Mouse (Mus musculus) left cerebral cortex, postnatal 4 days (tissue): Measurements from ENCODE around the gene Tcp10c. TPM values are rescaled to one million over a fixed set of nuclear protein-coding genes. Genes with fewer than 3 reads are reported as not detected.
A peak's percentile ranks its signal among the peaks of the same experiment; 100 is the strongest.
"Not testable (repeated sequence)": the region's sequence is repeated elsewhere in the genome, so short reads cannot be mapped to it uniquely, and the experiment has no call there.

ENCODE experiments used
- DNase-seq: peaks from one replicate; pipeline ENCODE4 v3.0.0-alpha.2; 2022
- intact Hi-C: fragments of 180-260 bp; cut with DNase I; formaldehyde crosslinking; loops from one replicate; pipeline ENCODE4 v1.15.1; 2025
- total RNA-seq, 2 experiments: library from RNA; stranded (reverse); gene quantifications; 2 replicates each; pipeline ENCODE4 v1.2.3; 2021

Gene Tcp10c
- total RNA-seq, 2 experiments from 2014 or later: not detected

- intact Hi-C loops, DNase-seq: not testable (repeated sequence)
Observed at GRCm38 (mm10) chr17:13379951-13380615, 25.7 kb downstream of the Tcp10c start.

- intact Hi-C loops, DNase-seq: not testable (repeated sequence)
Observed at GRCm38 (mm10) chr17:13381286-13381685, 26.9 kb downstream of the Tcp10c start.

GRCm38 (mm10) chr17:13391020-13391419 is 36.6 kb downstream of the Tcp10c start:
- DNase-seq, intact Hi-C loops: not testable (repeated sequence)

- intact Hi-C loops, DNase-seq: not testable (repeated sequence)
Observed at GRCm38 (mm10) chr17:13399961-13400360, 45.6 kb downstream of the Tcp10c start.

GRCm38 (mm10) chr17:13402118-13402517 is 47.7 kb downstream of the Tcp10c start:
- intact Hi-C loops, DNase-seq: not testable (repeated sequence)

GRCm38 (mm10) chr17:13403527-13404131 is 49.3 kb downstream of the Tcp10c start:
- DNase-seq, intact Hi-C loops: not testable (repeated sequence)

- DNase-seq, intact Hi-C loops: not testable (repeated sequence)
Observed at GRCm38 (mm10) chr17:13406023-13406422, 51.7 kb downstream of the Tcp10c start.

GRCm38 (mm10) chr17:13406701-13407100 is 52.3 kb downstream of the Tcp10c start:
- intact Hi-C loops, DNase-seq: not testable (repeated sequence)

- intact Hi-C loops, DNase-seq: not testable (repeated sequence)
Observed at GRCm38 (mm10) chr17:13407621-13408256, 53.4 kb downstream of the Tcp10c start.

GRCm38 (mm10) chr17:13408257-13408633 is 53.9 kb downstream of the Tcp10c start:
- DNase-seq, intact Hi-C loops: not testable (repeated sequence)

GRCm38 (mm10) chr17:13421022-13421591 is 66.7 kb downstream of the Tcp10c start:
- intact Hi-C loops, DNase-seq: not testable (repeated sequence)

- DNase-seq, intact Hi-C loops: not testable (repeated sequence)
Observed at GRCm38 (mm10) chr17:13422638-13423037, 68.3 kb downstream of the Tcp10c start.

GRCm38 (mm10) chr17:13423373-13424024 is 69.1 kb downstream of the Tcp10c start:
- intact Hi-C loops: not testable (repeated sequence)
- peak; percentile 32 for DNase-seq

- DNase-seq, intact Hi-C loops: not testable (repeated sequence)
Observed at GRCm38 (mm10) chr17:13424321-13424720, 69.9 kb downstream of the Tcp10c start.

GRCm38 (mm10) chr17:13425694-13426093 is 71.3 kb downstream of the Tcp10c start:
- not testable (repeated sequence) for DNase-seq

GRCm38 (mm10) chr17:13426508-13426907 is 72.1 kb downstream of the Tcp10c start:
- intact Hi-C loops, DNase-seq: not testable (repeated sequence)

More at GRCm38 (mm10) chr17:13425694-13426093, 71.3 kb downstream of the Tcp10c start:
- intact Hi-C loops: not testable (repeated sequence)

Other genes with a start within 250 kb of the Tcp10c start
- under 1 TPM; 0.22 to 0.24 TPM for gene Unc93a, start 222.8 kb upstream of the Tcp10c start, total RNA-seq
- not detected for gene Smok2a, start 133.4 kb upstream of the Tcp10c start, total RNA-seq
- gene Smok2b, start 124.3 kb upstream of the Tcp10c start, total RNA-seq: not detected